Mouse (Mus musculus) stomach, postnatal 0 days (tissue): ENCODE measurements around the gene Rpl23a.

Source experiments
- CTCF ChIP-seq: IDR thresholded peaks from 2 replicates; pipeline ENCODE4 v1.5.1; 2016; ENCODE audit warnings: antibody characterized with exemption, low read depth, mild to moderate bottlenecking, moderate library complexity
- EP300 ChIP-seq: optimal IDR thresholded peaks from 2 replicates; pipeline ENCODE3; 2016; ENCODE audit warnings: antibody characterized with exemption

GRCm38 (mm10) chr11:78140665-78141064 is 42.7 kb downstream of the Rpl23a start:
- TF ChIP-seq CTCF (no peak), EP300 (no peak)
